Mouse (Mus musculus): ENCODE results near the gene Hnf1a.

DNA sequence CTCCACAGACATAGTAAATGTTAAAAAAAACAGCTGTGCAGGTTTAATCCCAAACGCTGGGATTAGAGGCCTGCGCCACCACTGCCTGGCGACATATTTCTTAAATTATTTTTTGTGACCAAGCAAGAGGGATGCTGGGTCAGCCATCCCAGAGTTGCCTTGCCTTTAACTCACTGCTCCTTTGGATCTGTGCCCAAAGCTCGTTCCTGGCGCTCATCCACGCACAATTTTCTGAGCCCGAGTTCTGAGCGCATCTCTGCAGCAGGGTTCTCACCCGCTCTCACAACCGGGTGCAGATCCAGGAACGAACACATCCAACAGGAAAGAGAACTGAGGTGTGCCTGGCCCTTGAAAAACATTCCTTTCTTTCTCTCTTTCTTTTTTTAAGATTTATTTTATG, 7.6 kb upstream of the Hnf1a start:
- TF ChIP-seq CTCF (IDR thresholded peaks at IDR 0.05; ENCODE audit: low read depth) (no peak), EP300 (IDR thresholded peaks at IDR 0.05; ENCODE audit: low read depth) (no peak)
